Mouse (Mus musculus): Measurements from ENCODE around the gene Snurf. TPM values are rescaled to one million over a fixed set of nuclear protein-coding genes. Genes with fewer than 3 reads are reported as not detected.

The Snurf gene
- polyA plus RNA-seq, 1 experiment: not detected

DNA sequence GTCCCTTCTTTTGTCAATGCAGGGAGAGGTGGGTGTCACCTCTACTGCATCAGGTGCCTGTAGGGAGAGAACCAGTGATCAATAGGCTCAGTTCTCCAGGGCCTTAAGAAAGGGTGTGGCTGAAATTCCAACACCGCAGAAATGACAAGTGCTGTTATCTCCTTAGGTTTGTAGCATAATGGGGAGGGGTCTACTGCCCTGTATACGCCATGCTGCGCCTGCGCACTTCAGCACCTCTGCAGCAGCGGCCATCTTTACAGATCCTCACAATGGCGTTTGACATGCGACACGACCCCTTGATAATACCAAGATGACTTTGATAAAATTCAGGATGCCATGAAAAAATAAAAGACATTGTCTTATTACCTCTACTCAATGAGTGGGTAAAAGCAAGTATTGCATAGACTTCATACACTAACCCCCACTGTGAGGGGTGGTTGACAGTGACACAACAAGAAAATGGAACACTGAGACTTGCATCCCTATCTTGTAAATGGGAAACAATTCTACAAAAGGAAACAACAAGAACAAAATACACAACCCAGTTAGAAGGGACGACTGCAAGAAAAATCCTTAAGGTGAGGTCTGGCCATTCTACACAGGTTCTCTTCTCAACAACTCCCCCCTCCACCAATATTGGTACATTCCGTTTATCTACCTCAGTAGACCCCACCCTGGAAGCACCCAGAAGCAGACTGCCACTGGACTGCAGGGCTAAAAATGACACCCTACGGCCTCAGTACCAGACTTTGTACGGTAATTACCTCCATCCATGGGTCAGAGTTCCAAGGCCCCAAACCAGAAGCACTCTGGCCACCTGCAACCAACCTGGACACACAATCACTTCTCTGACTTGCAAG is 1.6 kb downstream of the Snurf start:
- Histone ChIP-seq H3K27ac (ENCODE audit: insufficient read depth, low read depth, low read length) (peak overlapping the region; percentile 49; the same call in 1 of the 2 replicates), H3K4me3 (ENCODE audit: low read depth, low read length) (peak overlapping the region; percentile 93), H3K27me3 (ENCODE audit: control insufficient read depth, insufficient read depth, low read length) (no peaks in the 10 kb centered on the region), H3K36me3 (ENCODE audit: control insufficient read depth, insufficient read depth, low read length) (no peaks in the 10 kb centered on the region), H3K4me1 (ENCODE audit: control insufficient read depth, insufficient read depth, insufficient read length, low read length) (no peaks in the 10 kb centered on the region)
- WGBS: 56% methylated on average over 12 of the region's 12 CpGs
- TF ChIP-seq CTCF (IDR thresholded peaks at IDR 0.05; ENCODE audit: extremely low read depth, insufficient read length, insufficient replicate concordance, low read depth, low read length): no peak
- no peak for TF ChIP-seq POLR2A (IDR thresholded peaks at IDR 0.05; ENCODE audit: low read depth, low read length)

DNA sequence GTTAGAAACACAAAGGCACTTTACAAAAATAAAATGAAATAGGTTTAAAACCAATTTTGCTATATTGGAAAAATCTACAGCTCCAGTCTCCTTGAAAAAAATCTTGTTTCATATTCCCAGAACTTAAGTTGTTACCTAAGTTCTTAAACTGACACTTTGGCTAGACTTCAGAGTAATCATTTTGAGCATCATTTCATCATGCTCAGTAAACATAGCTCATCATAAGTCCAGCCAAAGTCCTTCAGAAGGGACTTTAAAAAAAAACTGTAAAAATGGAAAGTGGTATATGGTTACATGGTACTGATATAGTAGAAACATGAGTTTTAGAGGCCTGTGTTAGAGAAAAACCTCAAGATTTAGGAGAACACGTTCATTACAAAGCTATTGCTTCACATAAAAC is 26.2 kb downstream of the Snurf start:
- 59% methylated on average over 1 of the region's 1 CpGs for WGBS
- Histone ChIP-seq H3K4me3 (ENCODE audit: low read depth, low read length) (no peak overlapping the region), H3K27me3 (ENCODE audit: control insufficient read depth, insufficient read depth, low read length) (no peaks in the 10 kb centered on the region), H3K4me1 (ENCODE audit: control insufficient read depth, insufficient read depth, insufficient read length, low read length) (no peaks in the 10 kb centered on the region), H3K36me3 (ENCODE audit: control insufficient read depth, insufficient read depth, low read length) (no peaks in the 10 kb centered on the region), H3K27ac (ENCODE audit: insufficient read depth, low read depth, low read length) (no peak overlapping the region)
- TF ChIP-seq CTCF (IDR thresholded peaks at IDR 0.05; ENCODE audit: extremely low read depth, insufficient read length, insufficient replicate concordance, low read depth, low read length): no peak
- no peak for TF ChIP-seq POLR2A (IDR thresholded peaks at IDR 0.05; ENCODE audit: low read depth, low read length)

Other genes with a start within 250 kb of the Snurf start
- 0.05 and 0.23 TPM in 2 replicates for gene Gm38393, start within 50 bp of the Snurf start, polyA plus RNA-seq (2012; rRNA removed)
- 24.4 and 35.1 TPM in 2 replicates for gene Snrpn, start 135.2 kb upstream of the Snurf start, polyA plus RNA-seq (2012; rRNA removed)